Mouse (Mus musculus) spleen, postnatal 4 days (tissue): ENCODE measurements around the gene Il1rapl2.

Source experiments
- DNase-seq, 2 experiments: peaks; one replicate each; pipeline ENCODE4 v3.0.0; 2022; ENCODE audit warnings: low spot score in 2 of 2

Il1rapl2 gene

DNA sequence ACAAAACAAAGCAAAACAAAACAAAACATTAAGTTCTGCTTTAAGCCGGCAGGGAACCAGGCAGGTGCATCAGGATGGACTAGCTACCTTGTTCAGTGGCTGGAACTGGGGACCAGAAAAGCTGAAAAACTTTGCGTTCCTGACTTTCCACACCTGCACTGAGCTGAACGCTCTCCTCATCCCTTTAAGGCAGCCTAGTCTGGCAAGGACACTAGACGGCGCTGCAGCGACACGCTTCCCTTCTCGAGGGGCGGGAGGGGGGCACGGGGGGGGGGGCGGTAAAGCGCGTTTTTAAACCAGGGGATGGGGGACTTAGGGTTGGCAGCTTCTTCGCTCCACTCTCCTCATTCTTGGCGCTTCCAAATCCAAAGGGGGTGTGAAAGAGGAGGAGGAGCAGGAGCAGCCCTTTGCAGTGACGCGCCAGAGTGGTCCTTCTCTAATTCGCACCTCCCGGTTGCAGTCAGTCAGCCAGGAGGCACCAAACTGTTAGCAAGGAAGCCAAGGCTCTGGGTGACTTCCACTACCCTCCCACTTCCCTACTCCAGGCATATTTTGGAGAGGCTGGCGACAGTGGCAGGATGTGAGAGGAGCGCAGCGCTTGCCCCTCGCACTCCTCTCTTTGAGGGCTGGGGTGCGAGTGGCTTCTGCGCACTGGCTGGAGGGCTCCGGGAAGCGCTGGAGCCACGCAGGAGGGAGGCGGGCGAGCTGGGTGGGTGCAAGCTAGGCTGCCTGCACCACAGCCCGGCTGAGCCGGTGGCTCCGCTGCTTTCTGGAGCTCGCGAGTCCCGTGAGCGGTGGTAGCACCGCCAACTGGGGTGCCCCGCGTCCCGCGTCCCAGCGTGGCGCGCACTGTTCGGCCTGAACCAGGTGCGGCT is at the start of gene Il1rapl2:
Gene Il1rapl2, plus strand, starts transcription at position 288 of the 875 bp plus-strand sequence.
- no peak for DNase-seq

DNA sequence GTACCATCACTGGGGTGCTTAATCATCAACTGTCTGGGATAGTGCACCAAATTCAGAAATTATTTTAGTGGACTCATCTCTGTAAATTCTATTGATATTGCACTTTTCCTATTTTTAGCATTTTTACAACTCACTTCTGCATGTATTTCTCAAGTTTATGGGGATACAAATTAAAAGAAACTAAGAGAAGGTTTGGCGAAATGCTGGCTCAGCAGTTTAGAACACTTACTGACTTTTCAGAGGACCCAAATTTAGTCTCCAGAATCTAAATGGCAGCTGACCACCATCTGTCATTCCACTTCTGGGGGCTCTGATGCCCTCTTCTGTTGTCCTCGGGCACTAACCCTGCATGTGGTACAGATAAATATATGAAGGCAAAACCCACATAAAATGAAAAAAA is 22.1 kb upstream of the Il1rapl2 start:
- DNase-seq = no peak

DNA sequence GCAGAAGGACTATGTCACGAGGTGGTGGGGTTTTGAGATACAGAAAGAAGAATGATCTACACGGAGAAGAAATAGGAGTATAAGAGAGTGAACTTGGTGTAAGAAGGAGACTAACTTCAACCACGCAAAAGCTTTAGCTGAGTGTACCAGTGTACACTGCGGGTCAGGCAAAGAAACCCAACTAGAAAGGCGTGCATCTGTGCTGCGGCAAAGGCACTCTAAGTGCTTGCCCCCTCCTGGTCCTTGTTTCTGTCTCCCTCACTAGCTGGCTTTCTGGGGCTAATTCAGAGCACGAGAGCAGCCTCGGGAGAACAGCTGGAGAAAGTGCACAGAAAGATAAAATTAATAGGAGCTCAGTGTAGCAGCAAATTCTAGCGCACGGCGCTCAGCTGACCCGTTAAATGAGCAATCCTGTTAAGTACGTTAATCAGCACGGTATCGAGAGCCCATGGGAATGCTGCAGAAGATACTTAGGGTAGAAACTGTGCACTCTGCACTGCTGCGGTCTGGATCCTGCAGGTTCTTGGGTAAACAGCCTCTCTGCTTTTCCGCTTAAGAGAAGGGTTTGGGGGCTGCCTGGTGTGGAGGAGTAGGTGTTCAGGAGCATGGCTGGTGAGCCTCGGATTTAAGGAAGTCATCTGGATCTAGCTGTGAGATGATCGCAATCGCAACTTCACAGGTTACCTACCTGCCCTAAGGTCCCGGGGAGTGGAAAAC is 778 bp upstream of the Il1rapl2 start:
- no peak for DNase-seq

DNA sequence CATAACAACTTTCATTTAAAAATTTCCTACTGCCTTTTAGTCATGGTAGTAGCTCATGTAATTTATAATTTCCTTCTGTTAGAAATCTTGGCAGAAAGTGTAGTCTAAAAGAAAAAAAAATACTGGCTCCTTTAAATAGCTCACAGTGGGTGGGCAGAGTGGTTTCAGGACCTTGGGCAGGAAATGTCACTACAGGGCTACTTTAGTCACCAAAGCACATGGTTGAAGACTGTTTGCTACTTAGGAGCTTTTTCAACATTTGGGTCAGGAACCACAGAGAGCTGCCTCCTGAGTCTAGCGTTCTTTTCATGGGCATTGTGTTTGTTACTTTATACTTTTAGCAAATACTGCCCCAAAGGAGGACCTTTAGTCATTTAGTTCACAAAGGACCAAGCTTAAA is 12.2 kb downstream of the Il1rapl2 start:
- no peak for DNase-seq

DNA sequence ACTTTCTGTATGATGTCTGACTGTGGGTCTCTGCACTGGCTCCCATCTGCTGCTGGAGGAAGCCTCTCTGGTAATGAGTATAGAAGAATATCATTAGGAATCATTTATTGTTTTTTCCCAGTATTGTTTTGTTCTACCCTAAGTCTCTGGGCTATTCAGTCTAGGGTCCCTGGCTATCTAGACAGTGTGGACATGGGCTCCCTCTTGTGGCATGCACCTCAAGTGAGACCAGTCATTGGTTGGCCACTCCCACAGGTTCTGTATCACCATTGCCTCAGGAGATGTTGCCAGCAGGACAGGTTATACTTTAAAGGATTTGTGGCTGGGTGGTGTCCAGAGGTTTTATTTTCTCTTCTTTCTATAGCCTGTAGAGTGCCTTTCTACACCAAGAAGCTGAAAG is 50.3 kb downstream of the Il1rapl2 start:
- no peak for DNase-seq

DNA sequence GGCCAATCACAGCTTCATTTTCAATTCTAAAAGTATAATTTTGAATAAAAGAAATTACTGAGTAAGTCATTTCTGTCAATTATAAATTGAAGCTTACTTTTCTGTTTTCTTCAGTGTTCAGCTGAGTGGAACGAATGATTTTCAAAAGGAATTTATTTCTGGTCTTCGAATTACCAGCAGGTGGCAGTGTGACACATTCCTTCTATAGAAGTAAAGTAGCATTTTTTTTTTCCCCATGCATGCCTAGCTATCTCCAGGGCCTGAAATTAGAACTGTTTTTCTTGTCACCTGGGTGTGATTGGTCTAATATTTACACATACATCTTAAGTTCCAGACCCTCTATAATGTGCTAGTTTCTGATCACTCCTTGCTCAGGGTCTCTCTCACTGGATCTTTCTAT is 96.6 kb downstream of the Il1rapl2 start:
- DNase-seq = no peak

DNA sequence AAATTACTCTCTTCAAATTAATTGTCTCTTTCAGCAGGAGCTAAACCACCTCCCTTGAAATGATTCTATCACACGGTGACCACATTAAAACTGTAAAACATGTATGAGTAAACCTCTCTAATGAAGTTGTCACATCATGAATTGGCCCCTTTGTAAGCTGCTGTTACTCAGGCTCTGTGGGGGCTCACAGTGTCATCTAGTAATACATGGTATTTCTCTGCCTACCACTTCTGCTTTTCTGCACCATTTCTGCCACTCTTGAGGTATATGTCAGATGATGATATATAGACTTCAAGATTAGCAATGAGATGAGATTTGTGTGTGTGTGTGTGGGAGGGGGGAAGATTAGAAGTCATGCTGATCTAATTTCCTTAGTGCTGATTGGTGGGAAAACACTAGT is 117.6 kb downstream of the Il1rapl2 start:
- no peak for DNase-seq

DNA sequence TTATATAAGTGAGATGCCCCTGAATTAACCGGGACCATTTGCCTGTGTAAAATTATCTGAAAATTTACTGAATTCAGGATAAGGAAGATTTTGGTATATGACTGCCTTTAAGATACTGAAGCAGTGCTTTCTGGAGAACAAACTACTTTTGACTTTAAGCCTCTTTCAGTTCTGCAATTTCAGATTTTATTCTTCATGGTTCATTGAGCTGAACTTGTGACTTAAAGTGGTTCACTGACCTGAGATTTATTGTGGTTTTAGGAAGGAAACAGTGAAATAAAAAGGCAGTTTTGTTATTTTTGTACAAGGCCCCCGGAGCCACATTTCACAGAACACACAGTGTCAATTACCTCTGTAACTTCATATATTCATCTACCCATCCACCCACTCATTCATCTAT is 129.6 kb downstream of the Il1rapl2 start:
- DNase-seq = no peak

DNA sequence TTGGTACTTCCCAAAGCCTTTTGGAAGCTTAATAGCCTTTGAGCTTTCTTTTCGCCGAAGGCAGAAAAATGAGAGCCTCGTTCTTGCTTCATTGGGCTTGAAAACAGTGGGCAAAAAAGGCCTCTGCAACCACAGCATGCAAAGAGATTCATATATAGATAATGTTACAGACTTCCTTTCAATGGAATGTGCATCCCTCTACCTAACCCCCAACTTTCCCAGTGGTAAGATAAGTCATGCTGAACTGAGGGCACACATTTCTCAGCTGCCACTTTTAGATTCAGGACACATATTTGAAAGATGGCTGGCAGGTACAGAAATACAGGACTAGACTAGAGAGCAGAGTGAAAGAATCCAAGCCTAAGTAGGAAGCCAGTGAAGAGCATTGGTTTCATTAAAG is 185.1 kb downstream of the Il1rapl2 start:
- no peak for DNase-seq

DNA sequence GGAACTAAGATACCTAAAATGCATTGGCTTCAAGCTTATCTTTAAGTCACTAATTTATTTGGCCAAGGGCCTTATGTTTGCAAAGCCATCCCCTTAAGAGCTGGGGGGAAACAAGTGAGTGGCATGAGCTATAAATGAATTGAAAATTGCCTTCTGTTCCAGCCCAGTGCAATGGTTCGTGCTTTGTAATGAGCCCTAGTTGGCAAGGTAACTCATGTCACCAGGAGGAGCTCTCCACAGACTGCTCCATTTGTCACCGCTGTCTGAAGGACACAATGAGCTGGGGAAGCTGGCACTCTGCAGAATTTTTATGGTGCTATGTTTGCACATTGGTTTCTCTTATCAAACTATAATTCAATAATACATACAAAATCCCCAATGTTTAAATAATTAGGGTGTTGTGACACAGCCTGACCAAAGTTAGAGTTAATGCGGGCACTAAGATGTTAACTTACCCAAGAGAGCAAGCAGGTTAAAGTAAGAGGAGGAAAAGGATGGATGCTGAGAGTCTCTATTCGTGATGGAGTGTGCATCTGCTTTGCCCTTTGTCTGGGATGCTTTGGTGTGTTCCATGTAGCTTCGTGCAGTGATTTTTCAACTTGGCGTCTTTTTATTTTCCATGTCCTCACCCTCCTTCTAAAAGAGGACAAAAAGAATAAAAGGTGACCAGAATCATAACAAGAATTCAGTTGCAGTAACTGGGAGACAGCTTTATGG is 235.2 kb downstream of the Il1rapl2 start:
- no peak for DNase-seq

DNA sequence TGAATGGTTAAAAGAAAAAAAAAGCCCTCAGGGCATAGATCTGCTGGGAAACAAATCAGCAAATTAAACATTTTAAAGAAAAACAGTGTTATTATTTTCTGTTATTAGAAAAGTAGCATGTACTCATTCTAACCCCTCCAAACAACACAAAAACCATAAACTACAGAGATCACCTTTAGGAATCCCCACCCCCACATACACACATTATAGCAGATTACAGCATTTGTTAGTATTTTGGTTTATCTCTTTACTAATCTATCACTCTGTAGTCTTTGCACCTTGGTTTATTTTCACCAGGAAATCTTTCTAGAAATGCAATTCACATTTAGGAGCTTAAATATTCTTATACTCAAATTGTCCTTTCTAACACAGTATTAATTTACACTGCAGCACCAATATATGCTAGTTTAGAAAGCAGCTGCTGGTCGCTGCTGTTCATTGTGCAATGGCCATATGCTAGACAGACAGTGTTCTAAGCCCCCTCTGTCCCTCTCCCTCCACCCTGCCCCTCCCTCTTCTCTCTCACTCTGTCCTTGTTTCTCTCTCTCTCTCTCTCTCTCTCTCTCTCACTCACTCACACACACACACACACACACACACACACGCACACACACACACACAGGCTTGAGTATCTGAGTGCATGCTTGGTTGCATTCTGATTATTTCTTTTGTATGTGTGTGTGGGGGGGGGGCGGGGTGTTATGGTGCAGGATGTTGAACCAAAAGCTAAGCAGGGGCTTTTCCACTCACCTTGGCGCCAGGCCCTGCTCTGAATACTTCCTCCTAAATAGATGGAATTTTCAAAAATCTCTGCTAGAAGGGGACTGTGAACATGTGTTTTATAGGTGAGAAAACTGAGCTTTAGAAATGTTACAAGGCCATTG is 236.1 kb downstream of the Il1rapl2 start:
- no peak for DNase-seq

DNA sequence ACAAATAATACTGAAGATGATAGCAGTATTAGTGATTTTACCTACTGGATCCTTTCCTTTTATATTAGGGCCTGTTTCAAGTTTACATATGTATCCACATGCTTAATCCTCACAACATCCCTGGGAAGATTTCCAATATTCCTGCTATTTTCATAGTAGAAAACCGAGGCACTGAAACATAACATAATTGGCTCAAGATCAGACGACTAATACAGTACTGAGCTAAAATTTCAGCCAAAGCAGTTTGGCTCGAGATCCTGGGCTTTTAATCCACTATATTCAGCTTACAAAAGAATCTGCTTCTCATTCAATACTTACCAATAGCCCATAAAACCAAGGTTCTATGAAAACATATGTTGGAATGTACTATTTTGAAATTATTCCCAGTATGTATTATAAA is 239.1 kb downstream of the Il1rapl2 start:
- DNase-seq = no peak

DNA sequence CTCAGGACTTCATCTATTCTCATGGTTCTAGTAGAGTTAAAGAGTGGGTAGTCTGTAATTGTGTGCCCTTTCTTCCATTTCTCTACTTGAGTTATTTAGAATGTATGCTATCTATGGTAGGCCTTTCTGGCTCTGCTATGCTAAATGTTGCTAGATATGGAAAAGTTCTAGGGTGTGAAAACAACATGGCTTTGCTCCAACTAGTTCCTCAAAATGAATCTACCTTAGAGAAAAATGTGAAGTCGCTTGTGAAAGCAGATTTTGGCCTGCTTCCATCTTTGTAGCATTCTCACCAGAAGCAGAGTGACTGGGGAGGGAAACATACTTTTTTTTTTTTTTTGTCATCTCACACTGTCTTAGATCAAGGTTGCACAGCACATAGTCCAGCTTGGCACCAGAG is 241.7 kb downstream of the Il1rapl2 start:
- DNase-seq = no peak

DNA sequence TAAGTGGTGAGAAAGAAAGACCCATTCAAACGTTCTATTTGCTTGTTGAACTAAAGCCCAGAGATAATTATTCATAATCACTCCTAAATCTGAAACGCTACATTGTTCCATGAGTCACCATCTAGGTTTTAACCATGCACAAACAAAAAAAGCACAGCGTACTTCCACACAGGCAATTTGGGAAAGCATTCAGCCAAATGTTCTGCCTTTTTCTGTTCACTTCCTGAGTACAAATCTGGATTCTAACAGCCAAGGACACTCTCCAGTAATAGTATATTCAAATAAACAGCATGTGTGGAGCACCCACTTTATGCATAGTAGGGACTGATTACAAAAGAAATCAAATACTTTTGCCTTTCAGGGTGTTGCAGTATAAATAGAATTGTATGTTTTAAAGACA is 278.5 kb downstream of the Il1rapl2 start:
- DNase-seq = no peak

DNA sequence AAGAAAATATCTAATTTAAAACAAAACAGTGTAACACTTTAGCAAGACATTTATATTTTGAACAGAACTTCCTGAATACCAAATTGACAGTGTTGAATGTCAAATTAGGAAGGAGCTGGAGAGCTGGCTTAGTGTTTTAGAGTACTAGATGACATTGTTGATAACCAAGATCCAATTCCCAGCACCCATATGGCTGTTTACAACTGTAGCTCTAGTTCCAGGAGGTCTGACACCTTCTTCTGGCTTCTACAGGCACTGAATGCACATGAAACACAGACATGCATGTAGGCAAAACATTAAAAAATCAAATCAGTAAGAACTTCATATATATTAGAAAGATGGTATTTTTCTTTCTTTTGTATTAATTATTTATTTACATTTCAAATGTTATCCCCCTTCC is 353.1 kb downstream of the Il1rapl2 start:
- no peak for DNase-seq

DNA sequence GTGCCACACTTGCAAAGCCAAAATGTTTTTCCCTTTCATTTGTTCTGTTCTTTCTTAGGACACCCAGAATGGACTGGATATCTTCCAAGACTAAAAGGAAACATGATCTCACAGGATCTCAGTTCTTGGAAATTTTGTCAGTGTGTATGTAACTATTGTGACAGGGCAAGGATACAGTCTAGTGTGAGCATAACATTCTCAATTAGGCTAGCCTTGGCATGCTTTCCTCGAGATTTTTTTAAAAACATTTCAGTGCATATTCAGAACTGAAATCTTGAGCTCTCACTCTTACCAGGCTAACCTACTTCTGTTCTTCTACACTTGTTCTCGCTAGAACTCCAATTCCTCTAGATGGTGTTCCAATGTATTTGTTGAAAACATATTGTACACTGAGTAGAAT is 356.4 kb downstream of the Il1rapl2 start:
- DNase-seq = no peak

DNA sequence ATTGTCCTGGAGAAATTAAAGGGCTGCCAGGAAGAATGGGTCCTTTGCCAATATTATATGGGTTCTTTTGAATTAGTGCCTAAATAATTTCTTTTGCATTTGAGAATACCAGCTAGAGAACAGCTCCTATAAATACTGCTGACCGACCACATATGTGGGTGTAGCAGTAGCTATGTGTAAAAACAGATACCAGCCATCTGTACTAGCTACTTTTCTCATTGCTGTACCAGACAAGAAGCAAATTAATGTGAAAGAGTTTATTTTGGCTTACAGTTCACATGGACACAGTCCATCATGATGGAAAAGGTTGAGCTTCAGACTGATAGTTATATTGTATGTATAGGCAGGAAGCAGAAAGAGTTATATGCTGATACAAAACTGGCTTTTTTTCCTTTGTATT is 377.3 kb downstream of the Il1rapl2 start:
- no peak for DNase-seq

DNA sequence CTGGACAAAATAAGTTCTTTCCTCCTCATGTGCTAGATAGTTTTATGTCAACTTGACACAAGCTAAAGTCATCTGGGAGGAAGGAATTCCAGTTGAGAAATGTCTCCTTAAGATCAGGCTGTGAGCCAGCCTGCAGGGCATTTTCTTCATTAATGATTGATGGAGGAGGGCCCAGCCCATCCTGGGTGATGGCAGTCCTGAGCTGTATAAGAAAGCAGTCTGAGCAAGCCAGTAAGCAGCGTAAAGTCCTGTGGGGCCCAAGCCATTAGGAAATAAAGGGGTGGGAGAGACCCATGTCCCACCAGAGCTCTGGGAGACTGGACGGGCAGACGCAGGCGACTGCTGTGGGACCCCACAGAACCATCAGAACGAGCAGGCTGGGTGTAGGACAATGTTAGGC is 400.9 kb downstream of the Il1rapl2 start:
- no peak for DNase-seq

DNA sequence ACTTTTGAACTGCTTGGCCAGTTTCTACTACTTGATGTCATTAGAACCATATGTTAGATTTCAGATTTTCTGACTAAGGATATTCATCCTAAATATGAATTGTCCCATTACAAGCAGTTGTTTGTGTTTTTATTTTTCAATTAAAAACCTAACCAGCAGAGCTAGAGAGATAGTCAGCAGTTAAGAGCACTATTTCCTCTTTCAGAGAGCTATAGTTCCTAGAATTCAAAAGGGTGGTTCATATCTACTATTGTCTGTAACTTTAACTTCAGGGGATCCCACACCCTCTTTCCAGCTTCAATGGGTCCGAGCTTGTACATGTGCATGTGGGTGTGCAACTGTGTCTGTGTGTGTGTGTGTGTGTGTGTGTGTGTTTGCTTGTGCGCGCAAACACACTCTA is 472.7 kb downstream of the Il1rapl2 start:
- no peak for DNase-seq

DNA sequence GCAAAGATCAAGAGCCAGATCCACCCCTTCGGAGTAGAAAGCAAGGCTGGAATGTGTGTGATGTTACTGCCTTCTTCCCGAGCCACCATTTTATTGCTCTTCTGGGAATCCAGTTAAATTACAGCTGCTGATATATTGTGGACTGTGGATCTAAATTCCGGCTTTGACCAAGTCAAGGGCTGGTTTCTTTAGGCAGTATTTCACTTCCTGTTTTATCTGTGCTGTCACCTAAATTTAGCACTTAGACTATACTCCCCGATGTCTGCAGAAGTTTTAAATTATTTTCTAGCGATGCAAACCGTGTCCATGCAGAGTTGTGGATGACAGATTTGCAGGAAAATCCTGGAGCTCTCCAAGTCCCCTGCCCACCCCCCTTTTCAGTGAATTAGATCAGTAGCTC is 533.5 kb downstream of the Il1rapl2 start:
- no peak for DNase-seq

DNA sequence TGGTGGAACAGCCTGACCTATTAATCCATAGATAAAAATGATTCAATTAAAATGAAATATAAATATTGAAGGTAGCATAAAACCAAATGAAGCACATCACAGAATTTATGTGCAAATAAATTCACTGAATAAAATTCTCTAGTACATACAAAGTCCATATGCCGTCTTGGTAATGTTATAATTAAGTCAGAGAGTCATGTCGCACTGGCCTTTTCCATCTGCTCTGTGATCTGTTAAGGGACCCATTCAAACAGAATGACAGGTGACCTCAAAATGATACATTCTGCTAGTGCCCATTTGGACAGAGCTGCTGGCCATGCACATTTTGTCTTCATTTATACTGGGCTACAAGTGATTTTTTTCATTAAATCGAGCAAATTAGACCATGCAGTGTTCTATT is 534.3 kb downstream of the Il1rapl2 start:
- DNase-seq = no peak

DNA sequence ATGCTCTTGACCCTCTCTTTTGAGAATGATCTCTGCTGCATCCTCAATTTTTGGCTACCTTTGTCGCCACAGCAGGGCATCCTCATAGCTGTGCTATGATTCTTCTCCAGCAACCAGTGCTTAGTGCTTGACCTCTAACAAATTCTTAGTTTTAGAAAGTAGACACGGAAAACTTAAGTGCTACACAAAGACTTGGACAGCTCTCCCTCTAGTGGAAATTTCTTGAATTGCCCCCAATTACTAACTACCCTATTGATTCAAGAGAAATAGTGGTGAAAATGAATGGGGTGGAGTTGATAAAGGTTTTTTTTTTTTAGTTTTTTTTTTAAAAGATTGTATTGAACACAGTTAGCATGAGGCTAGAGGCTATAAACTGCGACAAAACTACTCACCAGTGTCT is 599.7 kb downstream of the Il1rapl2 start:
- no peak for DNase-seq
